Mouse (Mus musculus) thymus, postnatal 10 days (tissue): ENCODE data around the gene Amot.

Experiments used
- DNase-seq, 2 experiments: peaks; one replicate each; pipeline ENCODE4 v3.0.0; 2021; ENCODE audit warnings: low spot score in 2 of 2

The Amot gene

DNA sequence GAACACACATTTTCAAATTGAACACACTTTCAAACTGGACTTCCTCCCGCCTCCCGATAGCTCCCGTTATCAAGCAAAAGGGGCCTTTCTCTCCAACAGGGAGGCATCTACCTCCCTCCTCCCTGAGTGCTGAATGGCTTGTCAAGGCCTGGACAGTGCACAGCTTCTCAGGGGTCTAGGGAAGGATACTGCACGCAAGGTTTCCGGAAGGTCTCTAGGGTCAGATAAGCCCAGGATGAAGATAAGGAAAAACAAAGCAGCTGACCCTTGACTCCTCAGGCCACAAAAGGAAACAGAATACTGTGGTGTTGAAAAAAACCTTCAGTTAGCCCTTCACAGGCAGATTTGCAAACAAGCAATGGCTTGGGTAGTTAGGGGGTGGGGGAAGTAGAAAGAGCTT lies 22.6 kb downstream of the Amot start:
- no peak for DNase-seq

DNA sequence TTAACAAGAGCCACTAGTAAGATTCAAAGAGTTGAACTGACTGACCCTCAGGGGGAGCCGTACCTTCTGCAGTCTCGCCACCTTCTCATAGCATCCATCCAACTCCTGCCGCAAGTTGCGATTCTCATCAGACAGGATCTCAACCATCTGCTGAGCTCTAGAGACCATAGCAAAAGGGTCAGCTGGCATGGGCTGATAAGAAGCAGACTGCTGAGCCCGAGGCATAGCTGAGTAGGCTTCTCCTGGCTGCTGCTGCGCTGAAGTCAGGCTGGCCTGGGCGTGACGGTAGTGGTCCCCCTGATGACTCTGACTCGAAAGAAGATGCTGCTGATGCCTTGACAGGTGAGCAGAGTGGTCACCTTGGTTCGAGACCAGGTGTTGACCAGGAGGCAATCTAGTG lies 25.0 kb downstream of the Amot start:
- DNase-seq = no peak

DNA sequence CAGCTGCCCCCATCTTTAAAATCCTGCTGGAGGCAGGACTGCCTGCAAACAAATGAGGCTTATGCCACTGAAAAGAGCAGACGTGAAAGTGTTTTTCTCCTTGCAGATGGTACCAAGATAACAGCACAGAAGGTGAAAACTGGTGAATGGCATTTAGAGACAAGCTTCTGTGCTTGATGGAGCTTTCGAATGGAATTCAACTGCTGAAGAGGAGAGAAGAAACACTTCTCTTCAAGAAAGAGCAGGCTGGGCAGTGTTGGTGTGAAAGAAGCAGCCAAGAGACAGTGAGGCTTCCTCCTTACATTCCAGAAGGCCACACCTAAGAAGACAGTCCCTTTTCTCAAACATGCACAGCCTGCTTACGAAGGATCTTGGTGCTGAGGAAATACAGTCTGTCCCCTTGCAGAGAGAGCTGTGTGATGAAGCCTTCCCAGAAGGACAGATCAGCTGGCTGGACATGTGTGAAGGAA lies 27.2 kb downstream of the Amot start:
- DNase-seq = no peak

DNA sequence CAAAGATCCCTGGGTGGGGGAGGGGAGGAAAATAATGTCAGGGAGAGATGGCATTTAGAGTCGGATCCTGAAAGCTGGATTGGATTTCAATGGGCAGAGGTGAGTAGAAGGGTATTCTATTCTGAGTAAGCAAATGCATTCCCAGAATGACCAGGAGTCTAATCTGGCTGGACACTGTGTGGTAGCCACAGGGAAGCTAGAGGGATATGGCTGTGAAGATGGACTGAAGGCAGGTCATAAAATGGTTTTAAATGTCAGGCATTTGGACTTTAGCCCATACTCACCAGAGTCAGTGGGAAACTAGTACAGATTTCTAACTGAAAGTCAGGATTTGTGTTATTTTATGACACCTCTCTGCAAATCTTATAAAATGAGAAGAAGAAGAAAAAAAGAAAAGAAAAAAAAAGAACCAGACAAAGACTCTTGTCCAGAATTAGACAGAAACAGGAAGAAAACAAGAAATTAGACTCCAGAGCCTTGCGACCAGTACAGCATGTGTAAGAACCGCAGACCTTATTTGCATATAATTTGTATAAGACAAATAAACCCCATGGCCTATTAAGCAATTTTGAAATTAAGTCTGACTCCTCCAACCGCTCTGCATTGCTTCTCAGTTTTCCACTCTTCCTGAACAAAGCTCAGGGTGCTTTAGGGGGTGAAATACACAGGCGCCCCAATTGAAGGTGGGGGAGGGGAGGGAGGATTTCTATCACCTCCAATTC lies 27.8 kb downstream of the Amot start:
- DNase-seq = no peak

DNA sequence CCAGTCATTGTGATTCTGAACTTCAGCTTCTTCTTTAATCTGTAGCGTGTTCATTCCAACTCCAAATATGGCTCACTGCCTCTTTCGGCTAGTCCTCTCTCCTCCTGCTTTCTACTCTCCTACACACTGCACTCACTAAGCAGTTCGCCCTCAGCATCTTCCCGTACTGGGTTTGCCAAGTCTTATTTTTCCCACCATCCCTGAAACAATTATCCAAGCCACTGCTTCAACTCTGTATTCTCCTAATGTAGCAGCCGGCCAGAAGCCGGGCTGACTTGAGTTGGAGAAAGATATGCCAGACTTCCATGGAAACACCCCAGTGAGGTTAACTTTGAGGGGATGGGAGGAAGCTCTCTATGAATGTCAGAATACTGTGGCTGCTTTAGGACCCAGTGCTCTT lies 36.7 kb downstream of the Amot start:
- DNase-seq = no peak

DNA sequence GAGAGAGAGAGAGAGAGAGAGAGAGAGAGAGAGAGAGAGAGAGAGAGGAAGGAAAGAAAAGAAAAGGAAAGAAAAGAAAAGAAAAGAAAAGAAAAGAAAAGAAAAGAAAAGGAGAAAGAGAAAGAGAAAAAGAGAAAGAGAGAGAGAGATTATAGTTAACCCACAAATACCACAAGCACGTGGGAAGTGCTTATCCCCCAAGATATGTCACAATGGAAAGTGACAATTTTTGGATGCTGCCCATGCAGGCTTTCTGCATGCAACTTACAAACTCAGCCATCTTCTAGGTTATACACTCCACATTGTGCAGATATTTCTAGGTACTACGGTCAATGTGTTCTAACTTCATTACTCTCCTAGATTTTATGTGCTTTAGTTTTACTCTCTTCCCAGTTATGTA lies 41.5 kb downstream of the Amot start:
- DNase-seq = no peak

DNA sequence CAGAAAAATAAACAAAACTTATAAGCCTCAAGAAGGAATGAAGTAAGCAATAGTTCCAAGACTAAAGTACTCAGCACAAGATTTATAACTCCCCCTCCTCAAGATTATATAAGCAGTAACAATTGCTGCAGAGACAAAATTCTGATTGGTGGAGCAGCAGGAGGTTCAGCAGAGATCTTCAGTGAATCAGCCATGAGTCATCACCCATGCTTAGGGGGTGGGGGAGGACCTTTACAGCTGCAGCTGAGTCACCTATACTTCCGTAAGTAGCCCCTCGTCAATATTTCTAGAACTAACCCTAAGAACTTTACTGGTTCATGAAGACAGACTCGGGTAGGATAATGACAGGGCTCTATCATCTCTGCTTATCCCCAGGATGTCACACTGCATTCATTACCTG lies 43.6 kb downstream of the Amot start:
- no peak for DNase-seq

DNA sequence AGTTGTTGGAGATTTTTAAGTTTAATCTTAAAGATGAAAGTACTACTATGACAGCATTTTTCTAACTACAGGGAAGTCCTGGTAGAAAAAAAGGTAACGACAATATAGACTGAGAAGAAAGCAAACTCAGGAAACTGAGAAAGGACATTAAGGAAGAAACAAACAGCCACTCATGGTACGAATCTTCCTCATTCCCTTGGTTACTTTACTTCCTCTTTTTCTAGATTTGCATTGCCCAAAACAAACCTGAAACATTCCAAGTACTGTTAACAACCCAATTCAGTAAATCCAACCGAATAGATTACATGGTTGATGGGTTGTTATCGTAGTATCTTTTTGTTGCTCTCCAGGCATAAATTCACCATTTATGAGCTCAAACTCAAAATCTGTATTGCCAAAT lies 48.7 kb downstream of the Amot start:
- DNase-seq = no peak

DNA sequence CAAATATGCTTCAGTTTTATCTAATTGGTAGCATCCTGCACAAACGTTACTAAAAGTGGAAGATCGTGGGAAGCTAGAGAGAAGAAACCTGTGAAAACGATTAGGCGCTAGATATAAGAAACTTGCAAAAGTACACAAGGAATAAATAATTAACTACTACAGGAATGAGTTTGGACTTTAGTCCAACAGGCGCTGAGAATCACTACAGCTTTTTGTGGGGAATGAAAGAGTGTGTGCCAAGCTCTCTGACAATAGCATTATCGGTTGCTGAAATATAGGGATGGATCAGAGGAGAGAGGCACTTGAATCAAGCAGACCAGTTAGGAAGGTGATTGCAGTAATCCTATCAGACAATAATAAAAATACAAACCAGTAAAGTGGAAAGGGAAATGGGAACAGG lies 49.4 kb downstream of the Amot start:
- no peak for DNase-seq

DNA sequence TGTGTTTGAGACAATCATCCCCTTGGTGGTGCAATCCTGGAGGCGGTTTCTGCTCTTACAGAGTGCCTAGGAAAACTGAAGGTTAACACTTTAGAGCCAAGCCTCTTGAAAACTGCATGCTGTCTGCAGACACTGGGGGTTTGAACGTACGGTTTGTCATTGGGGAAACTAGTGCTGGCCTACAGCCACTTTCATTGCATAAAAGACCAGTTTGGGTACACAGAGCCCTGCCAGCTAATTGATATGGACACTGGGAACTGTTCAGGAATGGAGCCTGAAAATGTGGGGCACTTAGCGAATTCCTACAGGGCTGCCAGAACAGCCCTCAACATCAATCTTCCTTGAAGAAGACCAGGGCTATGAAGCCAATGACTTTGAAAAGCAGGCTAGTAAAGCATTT lies 50.2 kb downstream of the Amot start:
- DNase-seq = no peak

DNA sequence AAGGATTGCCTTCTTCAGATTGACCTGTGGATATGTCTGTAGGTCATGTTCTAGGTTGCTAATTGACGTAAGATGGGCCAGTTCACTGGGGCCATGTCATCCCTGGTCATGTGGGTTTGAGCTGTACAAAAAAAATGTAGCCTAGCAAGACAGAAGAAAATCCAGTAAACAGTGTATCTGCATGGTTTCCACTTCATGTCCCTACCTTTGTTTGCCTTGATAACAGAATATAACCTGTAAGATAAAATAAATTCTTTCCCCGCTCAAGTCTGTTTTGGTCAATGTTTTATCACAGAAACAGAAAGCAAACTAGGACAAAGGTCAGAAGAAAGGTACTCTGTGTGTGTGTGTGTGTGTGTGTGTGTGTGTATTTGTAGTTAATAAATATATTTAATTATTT lies 63.5 kb downstream of the Amot start:
- no peak for DNase-seq

DNA sequence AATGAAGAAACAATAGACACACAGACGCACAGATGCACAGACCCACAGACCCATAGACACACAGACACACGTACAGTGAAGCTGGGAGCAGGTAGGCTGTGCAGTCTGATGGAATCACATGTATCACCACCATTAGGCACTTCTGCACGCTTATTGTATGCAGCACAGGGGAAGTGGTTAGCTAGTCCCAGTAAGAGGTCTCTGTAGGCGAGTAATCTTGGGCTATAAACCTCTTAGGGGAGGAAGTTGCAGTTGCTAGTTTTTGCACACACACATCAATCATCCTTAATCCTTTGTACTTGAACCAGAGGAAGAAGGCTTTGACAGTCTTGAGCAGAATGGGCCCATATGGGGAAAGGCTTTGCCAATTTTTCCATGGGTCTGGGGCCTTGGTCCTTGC lies 71.3 kb downstream of the Amot start:
- peak in 1 of 2 experiments; percentile 2 for DNase-seq

DNA sequence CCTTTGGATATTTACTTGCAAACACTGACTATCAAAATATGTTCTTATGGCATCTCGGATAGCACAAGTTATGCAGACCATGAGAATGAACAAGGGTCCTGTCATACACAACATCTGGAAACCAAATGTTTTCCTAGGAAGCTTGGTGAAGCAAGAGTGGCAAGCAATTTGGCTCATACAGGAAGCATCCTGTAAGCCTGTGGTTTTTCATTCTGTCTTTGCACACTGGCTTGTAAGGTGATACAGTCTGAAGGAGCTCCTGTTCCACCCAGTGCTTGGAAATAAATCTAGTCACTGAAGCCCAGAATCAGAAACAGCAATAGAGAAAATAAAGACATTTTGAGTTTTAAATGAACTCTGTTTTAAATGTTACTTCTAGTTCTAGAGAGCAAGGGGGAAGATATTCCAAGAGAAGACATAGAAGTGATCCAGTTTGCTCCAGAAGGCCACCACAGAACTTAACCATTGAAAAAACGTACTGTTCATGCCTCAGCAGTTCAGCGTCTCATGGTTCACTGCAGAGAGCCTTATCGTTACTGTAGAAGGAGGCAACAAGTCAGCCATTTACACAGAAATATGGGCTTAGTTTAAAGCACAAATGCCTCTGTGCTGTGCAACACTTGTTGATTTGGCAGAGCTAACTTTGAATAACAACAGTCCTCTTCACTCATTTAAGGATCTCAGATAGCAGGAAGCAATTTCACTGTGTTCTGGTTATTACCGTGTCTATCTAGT lies 74.0 kb downstream of the Amot start:
- no peak for DNase-seq

DNA sequence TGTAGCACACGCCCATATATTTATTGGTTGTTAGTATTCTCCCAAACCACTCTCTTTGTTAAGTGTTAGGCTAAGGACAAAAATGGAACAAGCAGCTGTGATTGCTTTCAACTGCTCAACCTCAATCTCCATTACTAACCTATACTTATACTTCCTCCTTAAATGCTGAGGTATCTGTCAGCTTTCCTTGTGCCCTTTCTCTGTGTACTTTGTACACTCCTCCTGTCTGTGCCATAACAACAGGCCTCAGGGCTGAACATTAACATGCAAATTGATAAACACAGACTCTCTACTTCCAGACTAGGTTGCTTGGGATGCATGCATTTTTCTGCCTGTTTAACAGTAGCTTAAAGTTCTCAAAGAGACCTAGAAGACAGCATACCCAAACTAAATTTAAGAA lies 76.2 kb downstream of the Amot start:
- no peak for DNase-seq

DNA sequence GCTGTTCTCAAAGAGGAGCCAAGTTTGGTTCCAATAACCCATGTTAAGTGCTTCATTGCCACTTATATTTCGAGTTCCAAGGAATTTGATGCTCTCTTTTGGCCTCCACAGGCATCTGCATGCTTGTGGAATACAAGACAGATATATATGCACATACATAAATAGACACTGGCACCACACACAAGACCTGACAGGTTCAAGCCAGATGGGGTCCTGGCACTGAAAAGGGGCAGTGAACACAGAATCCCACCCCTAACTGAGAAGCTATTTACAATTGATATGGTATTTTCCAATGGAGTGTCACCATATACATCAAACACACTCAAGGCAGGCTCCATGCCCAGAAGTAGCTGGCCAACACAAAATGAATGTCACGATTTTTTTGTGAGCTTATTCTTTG lies 81.0 kb downstream of the Amot start:
- no peak for DNase-seq

DNA sequence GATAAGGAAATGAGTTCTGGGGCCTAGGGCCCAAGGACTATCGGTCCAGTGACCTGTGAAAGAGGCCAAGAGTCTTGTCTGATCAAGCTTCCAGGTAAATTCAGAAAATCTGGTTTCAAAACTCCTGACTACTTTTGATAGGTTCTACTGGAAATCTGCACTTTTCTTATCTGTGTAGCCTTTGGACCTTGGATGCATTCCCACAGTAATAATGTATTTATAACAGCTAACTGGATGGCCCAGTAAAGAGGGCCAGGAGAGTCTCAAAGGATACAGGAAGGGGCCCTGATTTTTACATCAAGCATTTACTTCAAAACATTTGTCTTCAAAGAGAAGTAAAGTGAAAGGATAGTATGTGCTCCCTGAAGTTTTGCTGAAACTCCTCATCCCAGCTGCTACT lies 90.7 kb downstream of the Amot start:
- DNase-seq = no peak

DNA sequence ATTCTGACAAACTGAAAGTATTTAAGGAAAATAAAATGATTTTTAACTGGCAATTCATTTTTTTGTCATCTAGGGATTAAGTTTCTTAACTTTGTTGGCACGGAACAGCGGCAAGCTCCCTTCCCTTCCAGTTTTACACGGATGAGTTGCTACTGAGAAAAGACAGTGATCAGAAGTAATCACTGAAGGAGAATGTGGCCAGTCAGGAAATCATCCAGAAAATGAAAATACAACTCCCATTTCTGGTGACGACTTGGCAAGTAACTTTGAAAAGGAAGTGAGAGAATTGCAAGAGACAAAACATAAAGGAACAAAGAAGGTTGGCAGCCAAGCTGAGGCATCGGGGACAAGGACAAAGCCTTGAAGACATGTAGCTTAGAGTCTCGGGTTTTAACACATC lies 93.6 kb downstream of the Amot start:
- no peak for DNase-seq

DNA sequence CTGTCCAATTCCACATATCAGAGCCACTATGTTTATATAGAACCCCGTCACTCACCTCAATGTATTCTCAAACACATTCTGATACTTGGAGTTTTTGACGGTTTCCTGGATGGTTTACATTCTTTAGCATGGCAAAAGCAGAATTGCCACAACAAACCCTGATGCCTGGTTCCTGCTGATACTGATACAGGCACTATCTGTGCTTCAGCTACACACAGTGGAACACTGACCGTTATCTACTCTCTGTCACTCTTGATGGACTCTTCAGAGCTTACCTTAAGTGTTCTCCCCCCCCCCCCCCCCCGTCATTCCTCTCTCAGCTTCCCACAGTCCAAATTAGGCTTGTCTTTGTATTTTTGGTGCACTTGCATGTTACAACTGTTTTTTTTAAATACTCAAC lies 98.9 kb downstream of the Amot start:
- DNase-seq = no peak

DNA sequence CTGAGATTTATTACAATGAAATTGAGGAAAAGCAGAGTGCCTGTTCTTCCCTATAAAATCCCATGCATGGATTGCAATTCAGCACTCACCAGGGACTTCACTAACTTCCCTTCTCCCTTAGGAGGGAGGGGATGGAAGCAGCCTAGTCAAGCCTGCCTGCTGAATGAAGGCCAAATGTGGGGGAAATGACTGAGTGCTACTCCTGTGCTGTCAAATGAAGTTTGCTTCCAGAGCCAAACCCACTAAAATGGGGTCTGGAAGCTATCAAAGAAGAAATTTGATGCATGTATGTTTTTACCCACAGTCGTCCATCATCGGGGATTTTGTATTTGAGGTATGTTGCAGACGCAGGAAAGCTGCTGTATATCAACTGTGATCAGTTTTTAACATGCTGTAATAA lies 103.1 kb downstream of the Amot start:
- no peak for DNase-seq

DNA sequence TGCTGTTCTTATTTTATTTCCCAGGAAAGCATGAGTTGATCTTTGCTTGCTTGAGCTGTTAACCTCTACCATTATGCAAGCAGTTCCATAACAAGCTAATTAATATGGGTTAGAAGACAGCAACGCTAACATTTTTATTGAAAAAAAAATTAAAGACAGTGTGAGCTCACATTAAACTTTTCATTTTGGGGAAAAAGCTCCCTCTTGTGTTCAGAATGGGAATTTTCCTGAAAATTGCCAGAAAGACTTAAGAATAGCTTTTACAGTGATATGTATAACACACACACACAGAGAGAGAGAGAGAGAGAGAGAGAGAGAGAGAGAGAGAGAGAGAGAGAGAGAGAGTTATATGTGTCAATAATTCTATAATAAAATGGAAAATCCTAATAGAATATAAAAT lies 105.7 kb downstream of the Amot start:
- DNase-seq = peak in 1 of 2 experiments; percentile 2
